Mouse (Mus musculus): ENCODE data around the gene Cfap126. TPM values are rescaled to one million over a fixed set of nuclear protein-coding genes. Genes with fewer than 3 reads are reported as not detected.

The Cfap126 gene
- polyA plus RNA-seq (2014; fragmentation: Illumina TruSeq; extraction: RNeasy Lipid Tissue Mini Kit (QIAGEN cat#74804); ENCODE audit: low read depth, low replicate concordance): 23.4 TPM

DNA sequence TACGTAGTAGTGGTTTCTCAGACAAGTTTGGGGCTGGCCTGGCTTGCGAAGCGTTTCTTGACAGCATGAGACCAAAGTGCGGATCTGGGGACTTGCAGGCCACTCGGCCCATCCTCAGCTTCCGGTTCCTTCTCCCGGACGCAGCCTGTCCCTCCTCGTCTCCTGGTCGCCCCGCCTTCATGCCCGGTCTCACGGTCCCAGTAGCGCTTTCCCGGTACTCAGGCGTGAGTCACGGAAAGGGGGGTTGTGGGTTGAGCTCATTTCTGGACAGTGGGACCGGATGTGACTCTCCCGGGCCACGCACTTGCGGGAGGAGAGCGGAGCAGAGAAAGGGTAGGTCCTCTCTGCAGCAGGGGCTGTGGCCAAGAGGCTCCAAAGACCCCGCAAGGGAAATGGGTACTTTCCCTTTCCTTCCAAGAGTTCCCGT lies at the start of gene Cfap126:
Cfap126 (plus strand) TSS at position 46 of the 427 bp plus-strand sequence.

GRCm38 (mm10) chr1:171064491-171065242 lies 49.1 kb upstream of the Cfap126 start, which contains the start of gene Fcgr3:
Gene Fcgr3 (minus strand): TSS chr1:171064935.

GRCm38 (mm10) chr1:171149974-171150760 lies 36.4 kb downstream of the Cfap126 start, which contains the start of the genes Sdhc and Mpz:
Gene Sdhc (minus strand): TSS chr1:171150603.
Gene Mpz (plus strand): TSS chr1:171150711.

Other genes with a start within 250 kb of the Cfap126 start
- 26.6 TPM for gene Atf6, start 246.1 kb upstream of the Cfap126 start, polyA plus RNA-seq (2014; fragmentation: Illumina TruSeq; extraction: RNeasy Lipid Tissue Mini Kit (QIAGEN cat#74804); ENCODE audit: low read depth, low replicate concordance)
- gene Gm26620, start 228.9 kb upstream of the Cfap126 start, polyA plus RNA-seq (2014; fragmentation: Illumina TruSeq; extraction: RNeasy Lipid Tissue Mini Kit (QIAGEN cat#74804); ENCODE audit: low read depth, low replicate concordance): 0.42 TPM
- 14.3 TPM for gene Dusp12, start 228.4 kb upstream of the Cfap126 start, polyA plus RNA-seq (2014; fragmentation: Illumina TruSeq; extraction: RNeasy Lipid Tissue Mini Kit (QIAGEN cat#74804); ENCODE audit: low read depth, low replicate concordance)
- gene Fcrlb, start 201.0 kb upstream of the Cfap126 start, polyA plus RNA-seq (2014; fragmentation: Illumina TruSeq; extraction: RNeasy Lipid Tissue Mini Kit (QIAGEN cat#74804); ENCODE audit: low read depth, low replicate concordance): not detected
- gene Fcrla, start 186.3 kb upstream of the Cfap126 start, polyA plus RNA-seq (2014; fragmentation: Illumina TruSeq; extraction: RNeasy Lipid Tissue Mini Kit (QIAGEN cat#74804); ENCODE audit: low read depth, low replicate concordance): 1.1 TPM
- gene Fcgr2b, start 137.4 kb upstream of the Cfap126 start, polyA plus RNA-seq (2014; fragmentation: Illumina TruSeq; extraction: RNeasy Lipid Tissue Mini Kit (QIAGEN cat#74804); ENCODE audit: low read depth, low replicate concordance): 104 TPM
- 2.0 TPM for gene Fcgr4, start 95.0 kb upstream of the Cfap126 start, polyA plus RNA-seq (2014; fragmentation: Illumina TruSeq; extraction: RNeasy Lipid Tissue Mini Kit (QIAGEN cat#74804); ENCODE audit: low read depth, low replicate concordance)
- 42.1 TPM for gene Fcgr3, start 49.0 kb upstream of the Cfap126 start, polyA plus RNA-seq (2014; fragmentation: Illumina TruSeq; extraction: RNeasy Lipid Tissue Mini Kit (QIAGEN cat#74804); ENCODE audit: low read depth, low replicate concordance)
- 135 TPM for gene Sdhc, start 36.7 kb downstream of the Cfap126 start, polyA plus RNA-seq (2014; fragmentation: Illumina TruSeq; extraction: RNeasy Lipid Tissue Mini Kit (QIAGEN cat#74804); ENCODE audit: low read depth, low replicate concordance)
- gene Mpz, start 36.8 kb downstream of the Cfap126 start, polyA plus RNA-seq (2014; fragmentation: Illumina TruSeq; extraction: RNeasy Lipid Tissue Mini Kit (QIAGEN cat#74804); ENCODE audit: low read depth, low replicate concordance): 1.9 TPM
- gene Pcp4l1, start 82.3 kb downstream of the Cfap126 start, polyA plus RNA-seq (2014; fragmentation: Illumina TruSeq; extraction: RNeasy Lipid Tissue Mini Kit (QIAGEN cat#74804); ENCODE audit: low read depth, low replicate concordance): 16.3 TPM
- gene Nr1i3, start 100.1 kb downstream of the Cfap126 start, polyA plus RNA-seq (2014; fragmentation: Illumina TruSeq; extraction: RNeasy Lipid Tissue Mini Kit (QIAGEN cat#74804); ENCODE audit: low read depth, low replicate concordance): not detected
- 23.7 TPM for gene Tomm40l, start 108.6 kb downstream of the Cfap126 start, polyA plus RNA-seq (2014; fragmentation: Illumina TruSeq; extraction: RNeasy Lipid Tissue Mini Kit (QIAGEN cat#74804); ENCODE audit: low read depth, low replicate concordance)
- 1.1 TPM for gene Apoa2, start 111.1 kb downstream of the Cfap126 start, polyA plus RNA-seq (2014; fragmentation: Illumina TruSeq; extraction: RNeasy Lipid Tissue Mini Kit (QIAGEN cat#74804); ENCODE audit: low read depth, low replicate concordance)
- gene Fcer1g, start 120.4 kb downstream of the Cfap126 start, polyA plus RNA-seq (2014; fragmentation: Illumina TruSeq; extraction: RNeasy Lipid Tissue Mini Kit (QIAGEN cat#74804); ENCODE audit: low read depth, low replicate concordance): 58.9 TPM
- gene Adamts4, start 136.5 kb downstream of the Cfap126 start, polyA plus RNA-seq (2014; fragmentation: Illumina TruSeq; extraction: RNeasy Lipid Tissue Mini Kit (QIAGEN cat#74804); ENCODE audit: low read depth, low replicate concordance): 1.8 TPM
- 176 TPM for gene Ndufs2, start 137.5 kb downstream of the Cfap126 start, polyA plus RNA-seq (2014; fragmentation: Illumina TruSeq; extraction: RNeasy Lipid Tissue Mini Kit (QIAGEN cat#74804); ENCODE audit: low read depth, low replicate concordance)
- 40.5 TPM for gene B4galt3, start 156.4 kb downstream of the Cfap126 start, polyA plus RNA-seq (2014; fragmentation: Illumina TruSeq; extraction: RNeasy Lipid Tissue Mini Kit (QIAGEN cat#74804); ENCODE audit: low read depth, low replicate concordance)
- 43.4 TPM for gene Ppox, start 167.3 kb downstream of the Cfap126 start, polyA plus RNA-seq (2014; fragmentation: Illumina TruSeq; extraction: RNeasy Lipid Tissue Mini Kit (QIAGEN cat#74804); ENCODE audit: low read depth, low replicate concordance)
- gene Usp21, start 174.1 kb downstream of the Cfap126 start, polyA plus RNA-seq (2014; fragmentation: Illumina TruSeq; extraction: RNeasy Lipid Tissue Mini Kit (QIAGEN cat#74804); ENCODE audit: low read depth, low replicate concordance): 28.1 TPM
- 139 TPM for gene Ufc1, start 181.1 kb downstream of the Cfap126 start, polyA plus RNA-seq (2014; fragmentation: Illumina TruSeq; extraction: RNeasy Lipid Tissue Mini Kit (QIAGEN cat#74804); ENCODE audit: low read depth, low replicate concordance)
- 39.7 TPM for gene Dedd, start 215.2 kb downstream of the Cfap126 start, polyA plus RNA-seq (2014; fragmentation: Illumina TruSeq; extraction: RNeasy Lipid Tissue Mini Kit (QIAGEN cat#74804); ENCODE audit: low read depth, low replicate concordance)
- 95.7 TPM for gene Nit1, start 231.7 kb downstream of the Cfap126 start, polyA plus RNA-seq (2014; fragmentation: Illumina TruSeq; extraction: RNeasy Lipid Tissue Mini Kit (QIAGEN cat#74804); ENCODE audit: low read depth, low replicate concordance)
- 72.2 TPM for gene Pfdn2, start 231.8 kb downstream of the Cfap126 start, polyA plus RNA-seq (2014; fragmentation: Illumina TruSeq; extraction: RNeasy Lipid Tissue Mini Kit (QIAGEN cat#74804); ENCODE audit: low read depth, low replicate concordance)
- gene Klhdc9, start 246.9 kb downstream of the Cfap126 start, polyA plus RNA-seq (2014; fragmentation: Illumina TruSeq; extraction: RNeasy Lipid Tissue Mini Kit (QIAGEN cat#74804); ENCODE audit: low read depth, low replicate concordance): 5.5 TPM